Mouse (Mus musculus) E14TG2a.4 (cell line): Measurements from ENCODE around the gene Rbfox1.

Experiments used
- CTCF ChIP-seq: conservative IDR thresholded peaks from 2 replicates; pipeline ENCODE4 v1.5.1; 2014; ENCODE audit warnings: low read length
- POU5F1 ChIP-seq: IDR thresholded peaks from 2 replicates; pipeline ENCODE4 v1.6.1; 2014; ENCODE audit warnings: low read length, borderline replicate concordance

- TF ChIP-seq CTCF, result no peak
- TF ChIP-seq POU5F1, result no peak
Observed at GRCm38 (mm10) chr16:7154671-7155070, 1269.5 kb downstream of the Rbfox1 start.
